ENCODE assay signal across 11 mouse cellular contexts in the genomic region with DNA sequence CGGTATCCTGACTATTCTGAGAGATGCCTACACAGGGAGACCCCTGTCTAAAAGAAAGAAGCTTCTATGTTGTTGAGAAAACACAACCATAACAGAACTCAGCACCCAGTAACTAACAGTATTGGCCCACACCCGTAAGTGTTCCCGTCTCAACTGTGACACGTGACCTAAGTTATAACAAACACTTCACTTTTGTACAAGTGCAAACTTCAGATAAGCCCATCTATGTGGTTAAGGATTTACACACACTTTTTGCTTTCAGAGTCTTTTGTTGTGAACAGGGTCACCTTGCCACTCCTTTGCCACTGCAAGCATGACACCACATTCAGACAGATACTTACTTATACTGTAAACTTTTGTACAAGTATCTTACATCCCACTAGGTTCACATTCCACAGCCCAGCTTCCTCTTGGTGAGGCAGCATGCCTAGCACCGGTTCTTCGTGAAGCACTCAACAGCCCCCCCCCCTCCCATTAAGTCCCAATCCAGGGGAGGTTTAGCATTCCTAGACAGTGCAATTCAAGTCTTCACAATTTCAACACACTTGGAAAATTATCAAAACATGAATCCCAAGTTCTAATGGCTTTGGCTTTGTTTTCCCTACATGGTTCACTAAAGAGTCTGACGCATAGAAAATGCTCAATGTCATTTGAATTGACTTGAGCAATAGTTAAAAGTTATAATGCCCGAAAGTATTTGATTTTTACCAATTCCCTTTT. TPM values are rescaled to one million over a fixed set of nuclear protein-coding genes. Genes with fewer than 3 reads are reported as not detected.
A peak's percentile ranks its signal among the peaks of the same experiment; 100 is the strongest.
DNase-seq lines count a peak whose midpoint lies in the region; ATAC-seq lines count a peak whose summit lies in the region.
"Had no signal": no experiment of that assay in that cellular context is flagged by ENCODE, and none has a peak within 500 bp of the region (broad histone marks: within the 10 kb centered on the region; RNA-seq: fewer than 3 reads in every experiment).

No protein-coding gene starts in this region.

- H3K4me1 ChIP-seq in intestine, embryonic 14.5 days (replicated peaks; ENCODE audit: control insufficient read depth, insufficient read depth, low read length), result peaks cover 29% of the 10 kb centered on the region
- peaks cover 39% of the 10 kb centered on the region for H3K4me1 ChIP-seq in intestine, embryonic 16.5 days (ENCODE audit: control insufficient read depth, insufficient read depth, low read length)
- peaks cover 82% of the 10 kb centered on the region for H3K4me1 ChIP-seq in liver, embryonic 12.5 days

- H3K27me3 ChIP-seq in intestine, embryonic 14.5 days (replicated peaks; ENCODE audit: control insufficient read depth, insufficient read depth, low read length), result no peaks in the 10 kb centered on the region
- H3K27me3 ChIP-seq in intestine, embryonic 16.5 days (replicated peaks; ENCODE audit: control insufficient read depth, insufficient read depth, low read length), result no peaks in the 10 kb centered on the region
- H3K27me3 ChIP-seq in liver, embryonic 12.5 days (replicated peaks), result no peaks in the 10 kb centered on the region
- H3K27me3 ChIP-seq: limb, embryonic 12.5 days had no signal

- H3K9me3 ChIP-seq in intestine, embryonic 14.5 days (ENCODE audit: control insufficient read depth, low read length), result no peaks in the 10 kb centered on the region
- no peaks in the 10 kb centered on the region for H3K9me3 ChIP-seq in intestine, embryonic 16.5 days (ENCODE audit: control insufficient read depth, low read length)
- no peaks in the 10 kb centered on the region for H3K9me3 ChIP-seq in liver, embryonic 12.5 days (replicated peaks)
- H3K9me3 ChIP-seq: limb, embryonic 12.5 days had no signal

- no peak for DNase-seq in intestine, embryonic 14.5 days (ENCODE audit: low spot score)
- DNase-seq in R1 (ENCODE audit: low read depth, low spot score), result peak; percentile 33
- DNase-seq in adrenal gland, postnatal 4 days (ENCODE audit: low spot score in 2 of 2), result no peak
- no peak for DNase-seq in urinary bladder, postnatal 10 days (ENCODE audit: low spot score)
- DNase-seq in kidney, postnatal 14 days, result no peak
- DNase-seq: cerebellum, postnatal 36 days had no signal

- no peak for ATAC-seq in intestine, embryonic 14.5 days (replicated peaks; ENCODE audit: low FRiP score, low TSS enrichment, low read depth)
- no peak for ATAC-seq in intestine, embryonic 16.5 days
- peak; percentile 5 for ATAC-seq in liver, embryonic 12.5 days
- ATAC-seq in megakaryocyte-erythroid progenitor cell, adult 5-6 weeks (replicated peaks; ENCODE audit: low FRiP score, low TSS enrichment, poor library complexity, severe bottlenecking), result peak; percentile 56
- ATAC-seq: activated CD4-positive, CD25-positive, alpha-beta regulatory T cell, adult 4 months had no signal

- 51% methylated on average over 8 of the region's 8 CpGs for WGBS in intestine, embryonic 14.5 days
- WGBS in intestine, embryonic 16.5 days, result 49% methylated on average over 8 of the region's 8 CpGs
- WGBS in liver, embryonic 12.5 days (ENCODE audit: insufficient replicate concordance), result 31% methylated on average over 8 of the region's 8 CpGs

- H3K4me2 ChIP-seq in intestine, embryonic 14.5 days (ENCODE audit: low read length), result peak overlapping the region; percentile 54
- no peak overlapping the region for H3K4me2 ChIP-seq in intestine, embryonic 16.5 days (ENCODE audit: low read depth, low read length)
- H3K4me2 ChIP-seq in liver, embryonic 12.5 days, result peak overlapping the region; percentile 92

- H3K27ac ChIP-seq in intestine, embryonic 14.5 days (ENCODE audit: low read depth), result no peak overlapping the region
- H3K27ac ChIP-seq in intestine, embryonic 16.5 days (ENCODE audit: low read length), result no peak overlapping the region
- peak overlapping the region; percentile 84 for H3K27ac ChIP-seq in liver, embryonic 12.5 days
- H3K27ac ChIP-seq: limb, embryonic 12.5 days had no signal

- H3K4me3 ChIP-seq in intestine, embryonic 14.5 days (ENCODE audit: low read depth, low read length), result no peak overlapping the region
- no peak overlapping the region for H3K4me3 ChIP-seq in intestine, embryonic 16.5 days (ENCODE audit: low read length)
- peak overlapping the region; percentile 100 for H3K4me3 ChIP-seq in liver, embryonic 12.5 days
- H3K4me3 ChIP-seq: limb, embryonic 12.5 days had no signal

- H3K9ac ChIP-seq in intestine, embryonic 14.5 days (ENCODE audit: low read length), result no peak overlapping the region
- no peak overlapping the region for H3K9ac ChIP-seq in intestine, embryonic 16.5 days (ENCODE audit: low read depth, low read length)
- peak overlapping the region; percentile 54 for H3K9ac ChIP-seq in liver, embryonic 12.5 days
- H3K9ac ChIP-seq: limb, embryonic 12.5 days had no signal

- H3K36me3 ChIP-seq in intestine, embryonic 14.5 days (ENCODE audit: control insufficient read depth, insufficient read depth, low read length), result no peaks in the 10 kb centered on the region
- no peaks in the 10 kb centered on the region for H3K36me3 ChIP-seq in intestine, embryonic 16.5 days (ENCODE audit: control insufficient read depth, insufficient read depth, low read length)
- H3K36me3 ChIP-seq in liver, embryonic 12.5 days, result peaks cover 8% of the 10 kb centered on the region; the same call in 1 of the 2 replicates
- H3K36me3 ChIP-seq: limb, embryonic 12.5 days had no signal

RNA-seq across cellular contexts. Expression of a gene that starts 2.6 kb away (rescaled TPM):
- 28.0 and 28.9 TPM in 2 replicates for polyA plus RNA-seq in intestine, embryonic 14.5 days (2014; fragmentation: Nextera tagmentation; extraction: Ambion mirVana)
- polyA plus RNA-seq in intestine, embryonic 16.5 days (2015; fragmentation: Nextera tagmentation; extraction: Ambion mirVana), result 13.9 and 15.6 TPM in 2 replicates
- polyA plus RNA-seq in liver, embryonic 12.5 days (2016; fragmentation: Nextera tagmentation; extraction: Ambion mirVana), result 11.3 and 13.3 TPM in 2 replicates
- 20.7 and 22.7 TPM in 2 replicates for total RNA-seq in megakaryocyte-erythroid progenitor cell, adult 5-6 weeks (2014; fragmentation: Nextera tagmentation)
- total RNA-seq in megakaryocyte-erythroid progenitor cell, adult 5-6 weeks (2017), result 9.6 and 22.9 TPM in 2 replicates
- 10 to 100 TPM; 37.5 to 39.2 TPM for total RNA-seq in adrenal gland, postnatal 4 days (2021)

Comparison
In these comparisons a context has a peak if more than half of its experiments do, and no peak if none do; other contexts are left out.
1. ATAC-seq: peak in liver, embryonic 12.5 days (single experiment) and megakaryocyte-erythroid progenitor cell, adult 5-6 weeks (single experiment); none in intestine, embryonic 14.5 days (single experiment) and intestine, embryonic 16.5 days (single experiment).